Mouse (Mus musculus): Measurements from ENCODE around the gene Actl6a.

- TF ChIP-seq CTCF (conservative IDR thresholded peaks at IDR 0.05; ENCODE audit: low read length) (no peak), NANOG (IDR thresholded peaks at IDR 0.05; ENCODE audit: borderline replicate concordance, low read length) (no peak)
These were observed 29.7 kb upstream of the Actl6a start for GRCm38 (mm10) chr3:32676393-32676792.

Data from E14TG2a.4 (cell line).